Mouse (Mus musculus) hindbrain, embryonic 13.5 days (tissue): ENCODE measurements around the gene Cabp2. TPM values are rescaled to one million over a fixed set of nuclear protein-coding genes. Genes with fewer than 3 reads are reported as not detected.
A peak's percentile ranks its signal among the peaks of the same experiment; 100 is the strongest.
"Not testable (repeated sequence)": the region's sequence is repeated elsewhere in the genome, so short reads cannot be mapped to it uniquely, and the experiment has no call there.

Experiments
- ATAC-seq: fragments of 200-750 bp; cut with Nextera tagmentation; 2 replicates; pipeline ENCODE4 v1.8.0; 2017; ENCODE audit warnings: moderate TSS enrichment; ENCODE audit not compliant: low FRiP score
- H3K27ac ChIP-seq: fragments of 300-500 bp; sonication (generic); 2 replicates; pipeline ENCODE4 v1.5.1; 2015; ENCODE audit warnings: inconsistent platforms, mild to moderate bottlenecking, moderate library complexity
- H3K27me3 ChIP-seq: fragments of 300-500 bp; sonication (generic); 2 replicates; pipeline ENCODE4 v1.6.1; 2015; ENCODE audit warnings: mild to moderate bottlenecking, inconsistent platforms
- H3K36me3 ChIP-seq: fragments of 300-500 bp; sonication (generic); 2 replicates; pipeline ENCODE4 v1.6.1; 2015; ENCODE audit warnings: mild to moderate bottlenecking, inconsistent platforms
- H3K4me1 ChIP-seq: fragments of 300-500 bp; sonication (generic); replicated peaks from 2 replicates; pipeline ENCODE4 v1.6.1; 2015; ENCODE audit warnings: inconsistent platforms
- H3K4me2 ChIP-seq: fragments of 300-500 bp; sonication (generic); 2 replicates; pipeline ENCODE4 v1.6.1; 2015; ENCODE audit warnings: inconsistent platforms, mild to moderate bottlenecking, moderate library complexity
- H3K4me3 ChIP-seq: fragments of 300-500 bp; sonication (generic); 2 replicates; pipeline ENCODE4 v1.5.1; 2015; ENCODE audit warnings: mild to moderate bottlenecking, inconsistent platforms
- H3K9ac ChIP-seq: fragments of 300-500 bp; sonication (generic); 2 replicates; pipeline ENCODE4 v1.6.1; 2015; ENCODE audit warnings: mild to moderate bottlenecking, inconsistent platforms
- H3K9me3 ChIP-seq: fragments of 300-500 bp; sonication (generic); 2 replicates; pipeline ENCODE4 v1.6.1; 2016; ENCODE audit warnings: inconsistent platforms
- WGBS: fragments of 180-500 bp; shearing (Covaris S2); methylation state at CpG from one replicate; pipeline ENCODE4 v1.1.7; 2015; 5-methylcytosine and 5-hydroxymethylcytosine counted together
- polyA plus RNA-seq: library from polyadenylated mRNA; unstranded; fragments of >200 nt; fragmentation: Nextera tagmentation; extraction: Ambion mirVana; gene quantifications from 2 replicates; pipeline ENCODE4 v1.2.1, GENCODE M21; 2015

The Cabp2 gene
- polyA plus RNA-seq, 1 experiment from 2014 or later = not detected

GRCm38 (mm10) chr19:4122411-4123370, 41.3 kb downstream of the Cabp2 start:
- no peak overlapping the region for H3K9ac ChIP-seq
- H3K36me3 ChIP-seq = peaks cover 11% of the 10 kb centered on the region
- H3K4me3 ChIP-seq = no peak overlapping the region
- H3K4me2 ChIP-seq = no peak overlapping the region
- H3K27me3 ChIP-seq = no peaks in the 10 kb centered on the region
- peaks cover 27% of the 10 kb centered on the region for H3K4me1 ChIP-seq
- WGBS = 89% methylated on average over 7 of the region's 7 CpGs
- no peak overlapping the region for H3K27ac ChIP-seq
- ATAC-seq = no peak
- H3K9me3 ChIP-seq = no peaks in the 10 kb centered on the region

GRCm38 (mm10) chr19:4124432-4124831, 43.1 kb downstream of the Cabp2 start:
- Histone ChIP-seq H3K27ac (no peak overlapping the region), H3K36me3 (peaks cover 18% of the 10 kb centered on the region), H3K27me3 (no peaks in the 10 kb centered on the region), H3K4me3 (no peak overlapping the region), H3K9me3 (no peaks in the 10 kb centered on the region), H3K4me2 (no peak overlapping the region), H3K4me1 (peaks cover 28% of the 10 kb centered on the region), H3K9ac (no peak overlapping the region; the same call in 1 of the 2 replicates)
- 87% methylated on average over 4 of the region's 4 CpGs for WGBS
- ATAC-seq = no peak

GRCm38 (mm10) chr19:4125268-4125667, 43.9 kb downstream of the Cabp2 start:
- not testable (repeated sequence) for H3K9me3 ChIP-seq, H3K27me3 ChIP-seq
- WGBS = 5% methylated on average over 3 of the region's 4 CpGs
- peak overlapping the region; percentile 78; the same call in 1 of the 2 replicates for H3K27ac ChIP-seq
- ATAC-seq = peak; percentile 47; the same call in 1 of the 2 replicates
- peak overlapping the region; percentile 94; the same call in 1 of the 2 replicates for H3K9ac ChIP-seq
- H3K4me1 ChIP-seq = peaks cover 24% of the 10 kb centered on the region
- peak overlapping the region; percentile 83 for H3K4me3 ChIP-seq
- H3K36me3 ChIP-seq = peaks cover 25% of the 10 kb centered on the region
- H3K4me2 ChIP-seq = peak overlapping the region; percentile 79

- Histone ChIP-seq H3K36me3 (peaks cover 27% of the 10 kb centered on the region), H3K4me1 (peaks cover 18% of the 10 kb centered on the region), H3K27me3 (no peaks in the 10 kb centered on the region), H3K9me3 (no peaks in the 10 kb centered on the region), H3K4me2 (peak within 1 kb of the TSS; percentile 79), H3K4me3 (peak within 1 kb of the TSS; percentile 83), H3K27ac (peak within 1 kb of the TSS; percentile 78), H3K9ac (peak within 1 kb of the TSS; percentile 94)
- WGBS = 1% methylated on average over 56 of the region's 64 CpGs
- ATAC-seq = peak; percentile 90
Measured at GRCm38 (mm10) chr19:4125741-4126696, 44.6 kb downstream of the Cabp2 start, which contains the start of gene Aip. Gene Aip, minus strand, starts transcription at chr19:4125858.

- Histone ChIP-seq H3K9me3 (no peaks in the 10 kb centered on the region), H3K4me1 (peaks cover 18% of the 10 kb centered on the region), H3K36me3 (peaks cover 36% of the 10 kb centered on the region), H3K27me3 (no peaks in the 10 kb centered on the region), H3K9ac (peak overlapping the region; percentile 94), H3K4me2 (peak overlapping the region; percentile 79), H3K27ac (peak overlapping the region; percentile 78; the same call in 1 of the 2 replicates), H3K4me3 (peak overlapping the region; percentile 83)
- WGBS = 65% methylated on average over 7 of the region's 7 CpGs
- no peak for ATAC-seq
Measured at GRCm38 (mm10) chr19:4126759-4127495, 45.5 kb downstream of the Cabp2 start.

GRCm38 (mm10) chr19:4129462-4129861, 48.1 kb downstream of the Cabp2 start:
- peaks cover 18% of the 10 kb centered on the region for H3K4me1 ChIP-seq
- H3K9ac ChIP-seq = 0 out of 2 replicates have a peak overlapping the region, but pooled peaks have one; percentile 39
- H3K9me3 ChIP-seq = no peaks in the 10 kb centered on the region
- H3K36me3 ChIP-seq = peaks cover 55% of the 10 kb centered on the region
- ATAC-seq = no peak
- no peak overlapping the region for H3K4me3 ChIP-seq
- WGBS = 89% methylated on average over 7 of the region's 7 CpGs
- no peak overlapping the region for H3K27ac ChIP-seq
- H3K27me3 ChIP-seq = no peaks in the 10 kb centered on the region
- H3K4me2 ChIP-seq = no peak overlapping the region

GRCm38 (mm10) chr19:4130106-4130505, 48.7 kb downstream of the Cabp2 start:
- H3K9me3 ChIP-seq = no peaks in the 10 kb centered on the region
- H3K27me3 ChIP-seq = no peaks in the 10 kb centered on the region
- H3K4me2 ChIP-seq = no peak overlapping the region
- peaks cover 18% of the 10 kb centered on the region for H3K4me1 ChIP-seq
- ATAC-seq = no peak
- 90% methylated on average over 4 of the region's 4 CpGs for WGBS
- H3K36me3 ChIP-seq = peaks cover 55% of the 10 kb centered on the region
- H3K27ac ChIP-seq = no peak overlapping the region
- H3K9ac ChIP-seq = 0 out of 2 replicates have a peak overlapping the region, but pooled peaks have one; percentile 39
- no peak overlapping the region for H3K4me3 ChIP-seq

- peaks cover 17% of the 10 kb centered on the region for H3K4me1 ChIP-seq
- H3K4me3 ChIP-seq = no peak overlapping the region
- ATAC-seq = no peak
- H3K9me3 ChIP-seq = no peaks in the 10 kb centered on the region
- peaks cover 55% of the 10 kb centered on the region for H3K36me3 ChIP-seq
- H3K4me2 ChIP-seq = no peak overlapping the region
- no peaks in the 10 kb centered on the region for H3K27me3 ChIP-seq
- H3K27ac ChIP-seq = no peak overlapping the region
- WGBS = 91% methylated on average over 5 of the region's 5 CpGs
- H3K9ac ChIP-seq = no peak overlapping the region
Measured at GRCm38 (mm10) chr19:4131075-4131474, 49.7 kb downstream of the Cabp2 start.

GRCm38 (mm10) chr19:4131768-4132167, 50.4 kb downstream of the Cabp2 start:
- no peak overlapping the region for H3K9ac ChIP-seq
- H3K9me3 ChIP-seq = no peaks in the 10 kb centered on the region
- H3K27me3 ChIP-seq = no peaks in the 10 kb centered on the region
- peaks cover 10% of the 10 kb centered on the region for H3K4me1 ChIP-seq
- ATAC-seq = no peak
- no peak overlapping the region for H3K4me3 ChIP-seq
- H3K36me3 ChIP-seq = peaks cover 55% of the 10 kb centered on the region
- no peak overlapping the region for H3K27ac ChIP-seq
- no peak overlapping the region for H3K4me2 ChIP-seq
- WGBS = 93% methylated on average over 2 of the region's 2 CpGs

GRCm38 (mm10) chr19:4134354-4134753, 53.0 kb downstream of the Cabp2 start:
- Histone ChIP-seq H3K4me1 (peaks cover 3% of the 10 kb centered on the region), H3K9me3 (no peaks in the 10 kb centered on the region), H3K27ac (no peak overlapping the region), H3K4me2 (no peak overlapping the region), H3K4me3 (no peak overlapping the region), H3K27me3 (no peaks in the 10 kb centered on the region), H3K9ac (no peak overlapping the region), H3K36me3 (peaks cover 38% of the 10 kb centered on the region)
- no peak for ATAC-seq
- 94% methylated on average over 4 of the region's 4 CpGs for WGBS

GRCm38 (mm10) chr19:4135229-4135962, 54.0 kb downstream of the Cabp2 start:
- not testable (repeated sequence) for H3K27ac ChIP-seq, H3K4me1 ChIP-seq, H3K4me2 ChIP-seq, H3K9ac ChIP-seq, H3K4me3 ChIP-seq, ATAC-seq, H3K27me3 ChIP-seq, H3K9me3 ChIP-seq
- 84% methylated on average over 6 of the region's 6 CpGs for WGBS
- H3K36me3 ChIP-seq = peaks cover 30% of the 10 kb centered on the region
